Mouse (Mus musculus) cerebellum, adult 2 months (tissue): ENCODE results near the gene Ddx39b. TPM values are rescaled to one million over a fixed set of nuclear protein-coding genes. Genes with fewer than 3 reads are reported as not detected.

Experiments
- DNase-seq, 2 experiments: peaks; one replicate each; pipeline ENCODE4 v3.0.0; 2021
- H3K27ac ChIP-seq: fragments of 200-500 bp; 2 replicates; pipeline ENCODE4 v1.5.1; 2012; ENCODE audit warnings: low read length, control low read depth, inconsistent platforms; ENCODE audit not compliant: insufficient read depth
- H3K27me3 ChIP-seq: fragments of 200-500 bp; 2 replicates; pipeline ENCODE4 v1.6.1; 2012; ENCODE audit warnings: inconsistent platforms, mild to moderate bottlenecking, low read length, moderate library complexity; ENCODE audit not compliant: control insufficient read depth, insufficient read depth
- H3K4me1 ChIP-seq: fragments of 200-500 bp; 2 replicates; pipeline ENCODE4 v1.6.1; 2011; ENCODE audit warnings: low read length; ENCODE audit not compliant: control insufficient read depth, insufficient read depth
- H3K4me3 ChIP-seq: fragments of 200-500 bp; replicated peaks from 2 replicates; pipeline ENCODE3; 2011; ENCODE audit warnings: mild to moderate bottlenecking, low read depth, low read length, control low read depth; ENCODE audit not compliant: insufficient read depth
- CTCF ChIP-seq: fragments of 200-500 bp; IDR thresholded peaks from 2 replicates; pipeline ENCODE4 v1.5.1; 2011; ENCODE audit warnings: low read depth, mild to moderate bottlenecking, control low read depth, low read length, moderate library complexity, borderline replicate concordance; ENCODE audit not compliant: insufficient read depth
- POLR2A ChIP-seq: fragments of 200-500 bp; IDR thresholded peaks from 2 replicates; pipeline ENCODE4 v1.6.1; 2011; ENCODE audit warnings: low read length, control low read depth, borderline replicate concordance; ENCODE audit not compliant: insufficient read depth
- WGBS: fragments of 180-500 bp; shearing (Covaris S2); methylation state at CpG from one replicate; pipeline ENCODE4 v1.1.7; 2018; 5-methylcytosine and 5-hydroxymethylcytosine counted together
- polyA plus RNA-seq: library from polyadenylated mRNA; depleted of rRNA; stranded (reverse); fragments of >200 nt; gene quantifications from 2 replicates; pipeline ENCODE4 v1.2.3, GENCODE M21; 2012

Ddx39b gene
- polyA plus RNA-seq, 1 experiment: 438 TPM

GRCm38 (mm10) chr17:35263523-35263883 is 22.0 kb downstream of the Ddx39b start:
- DNase-seq: peak in 1 of 2 experiments; percentile 36
- H3K4me3 ChIP-seq: peak overlapping the region; percentile 59
- H3K4me1 ChIP-seq: no peaks in the 10 kb centered on the region
- TF ChIP-seq CTCF (no peak), POLR2A (no peak)
- WGBS: under 1% methylated on average over 31 of the region's 31 CpGs
- H3K27ac ChIP-seq: no peak overlapping the region
- no peaks in the 10 kb centered on the region for H3K27me3 ChIP-seq

GRCm38 (mm10) chr17:35267399-35268086 is 26.0 kb downstream of the Ddx39b start:
- Histone ChIP-seq H3K27ac (no peak overlapping the region), H3K27me3 (no peaks in the 10 kb centered on the region), H3K4me1 (no peaks in the 10 kb centered on the region), H3K4me3 (no peak overlapping the region)
- TF ChIP-seq CTCF: no peak
- TF ChIP-seq POLR2A: no peak
- no peak for DNase-seq
- WGBS: 73% methylated on average over 1 of the region's 1 CpGs

- no peaks in the 10 kb centered on the region for H3K4me1 ChIP-seq
- H3K4me3 ChIP-seq: no peak overlapping the region
- no peaks in the 10 kb centered on the region for H3K27me3 ChIP-seq
- TF ChIP-seq CTCF (no peak), POLR2A (no peak)
- 16% methylated on average over 3 of the region's 3 CpGs for WGBS
- no peak for DNase-seq
- H3K27ac ChIP-seq: no peak overlapping the region
These were observed 28.3 kb downstream of the Ddx39b start for GRCm38 (mm10) chr17:35269653-35270347.

- WGBS: 72% methylated on average over 3 of the region's 3 CpGs
- H3K4me1 ChIP-seq: no peaks in the 10 kb centered on the region
- no peak overlapping the region for H3K4me3 ChIP-seq
- DNase-seq: no peak
- TF ChIP-seq CTCF (no peak), POLR2A (no peak)
- H3K27me3 ChIP-seq: no peaks in the 10 kb centered on the region
- H3K27ac ChIP-seq: no peak overlapping the region
These were observed 30.7 kb downstream of the Ddx39b start for GRCm38 (mm10) chr17:35272249-35272648.

- Histone ChIP-seq H3K4me1 (no peaks in the 10 kb centered on the region), H3K27me3 (no peaks in the 10 kb centered on the region), H3K27ac (no peak overlapping the region), H3K4me3 (no peak overlapping the region)
- WGBS: 4% methylated on average over 11 of the region's 11 CpGs
- peak; percentile 71 to 85 for DNase-seq
- TF ChIP-seq CTCF: peak; percentile 92
- TF ChIP-seq POLR2A: no peak
These were observed 33.2 kb downstream of the Ddx39b start for GRCm38 (mm10) chr17:35274770-35275169.

GRCm38 (mm10) chr17:35276304-35276864 is 34.8 kb downstream of the Ddx39b start:
- H3K27me3 ChIP-seq: no peaks in the 10 kb centered on the region
- no peak for TF ChIP-seq POLR2A
- no peak for TF ChIP-seq CTCF
- WGBS: 26% methylated on average over 13 of the region's 13 CpGs

GRCm38 (mm10) chr17:35278049-35278448 is 36.5 kb downstream of the Ddx39b start:
- no peak overlapping the region for H3K4me3 ChIP-seq
- DNase-seq: no peak
- WGBS: 87% methylated on average over 8 of the region's 8 CpGs
- no peak overlapping the region for H3K27ac ChIP-seq
- TF ChIP-seq CTCF (no peak), POLR2A (no peak)
- H3K4me1 ChIP-seq: no peaks in the 10 kb centered on the region
- H3K27me3 ChIP-seq: no peaks in the 10 kb centered on the region

More at GRCm38 (mm10) chr17:35276304-35276864, 34.8 kb downstream of the Ddx39b start:
- Histone ChIP-seq H3K4me3 (no peak overlapping the region), H3K4me1 (no peaks in the 10 kb centered on the region), H3K27ac (no peak overlapping the region)
- no peak for DNase-seq

GRCm38 (mm10) chr17:35278957-35279688 is 37.6 kb downstream of the Ddx39b start:
- 86% methylated on average over 13 of the region's 13 CpGs for WGBS
- Histone ChIP-seq H3K4me1 (no peaks in the 10 kb centered on the region), H3K4me3 (no peak overlapping the region), H3K27me3 (no peaks in the 10 kb centered on the region), H3K27ac (no peak overlapping the region)
- TF ChIP-seq CTCF: no peak
- TF ChIP-seq POLR2A: no peak
- no peak for DNase-seq
